Mouse (Mus musculus) heart, postnatal 25 days (tissue): ENCODE measurements around the gene Tmem59l. TPM values are rescaled to one million over a fixed set of nuclear protein-coding genes. Genes with fewer than 3 reads are reported as not detected.
"Not testable (repeated sequence)": the region's sequence is repeated elsewhere in the genome, so short reads cannot be mapped to it uniquely, and the experiment has no call there.

Source experiments
- DNase-seq: peaks from one replicate; pipeline ENCODE4 v3.0.0; 2022; ENCODE audit warnings: low spot score
- intact Hi-C: fragments of 180-260 bp; cut with DNase I; formaldehyde crosslinking; loops from one replicate; pipeline ENCODE4 v1.15.1; 2025
- total RNA-seq, 2 experiments: library from RNA; stranded (reverse); gene quantifications; 2 replicates each; pipeline ENCODE4 v1.2.3; 2021

Tmem59l gene
- total RNA-seq = not detected

DNA sequence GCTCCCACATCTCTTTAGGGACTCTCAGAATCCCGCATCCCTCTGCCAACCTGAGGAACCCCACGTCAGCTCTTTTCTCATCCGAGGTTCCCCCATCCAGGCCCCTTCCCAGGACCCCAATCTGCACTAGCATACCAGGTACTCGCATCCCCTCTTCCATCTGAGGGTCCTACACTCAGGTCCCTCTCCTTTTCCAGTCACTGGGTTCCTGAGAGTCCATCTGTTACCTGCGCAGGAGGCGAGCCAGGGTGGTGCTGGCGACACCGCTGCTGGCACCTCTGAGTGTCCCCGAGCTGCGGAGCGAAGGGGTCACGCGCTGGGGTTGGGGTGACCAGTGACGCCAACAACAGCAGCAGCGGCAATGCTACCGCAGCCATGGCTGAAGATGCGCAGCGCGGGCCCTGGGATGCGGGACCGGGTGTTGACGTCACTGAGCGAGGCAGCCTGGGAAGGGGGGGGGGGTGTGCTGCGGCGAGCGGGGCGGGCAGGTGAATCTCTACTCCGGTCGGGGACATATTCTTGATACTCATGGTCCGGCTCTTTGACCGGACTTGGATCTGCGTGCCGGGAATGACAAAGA, at the start of gene Tmem59l:
Gene Tmem59l, minus strand, starts transcription at position 418 of the 580 bp plus-strand sequence.
- intact Hi-C loops = no loop called here
- DNase-seq = no peak

DNA sequence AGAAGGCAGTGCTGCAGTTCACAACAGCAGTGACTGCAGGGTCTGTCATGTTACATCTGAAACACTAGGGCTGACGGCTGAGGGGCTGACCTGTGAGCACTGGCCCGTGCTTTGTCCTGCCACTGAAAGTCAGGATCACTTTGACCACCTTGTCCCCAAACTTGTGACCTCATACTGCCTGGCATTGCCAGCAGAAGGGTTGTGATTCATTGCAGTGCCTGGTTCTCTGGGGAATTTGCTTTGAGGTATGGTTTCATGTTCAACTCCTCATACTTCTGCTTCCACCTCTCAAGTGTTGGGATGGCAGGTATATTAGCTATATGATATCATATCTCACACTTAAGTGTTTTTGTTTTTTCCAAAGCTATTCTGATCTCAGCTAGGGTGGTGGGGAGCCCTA, 48.5 kb upstream of the Tmem59l start:
- intact Hi-C loops = loop anchor here (10.0 kb wide), 1 partner anchor 229 kb away; the partner anchor contains the start of gene Mpv17l2
- DNase-seq = no peak

- intact Hi-C loops = loop anchor here (10.0 kb wide), 1 partner anchor 230 kb away; the partner anchor contains the start of gene Mpv17l2
- no peak for DNase-seq
Observed at GRCm38 (mm10) chr8:70535221-70535620, 48.1 kb upstream of the Tmem59l start.

DNA sequence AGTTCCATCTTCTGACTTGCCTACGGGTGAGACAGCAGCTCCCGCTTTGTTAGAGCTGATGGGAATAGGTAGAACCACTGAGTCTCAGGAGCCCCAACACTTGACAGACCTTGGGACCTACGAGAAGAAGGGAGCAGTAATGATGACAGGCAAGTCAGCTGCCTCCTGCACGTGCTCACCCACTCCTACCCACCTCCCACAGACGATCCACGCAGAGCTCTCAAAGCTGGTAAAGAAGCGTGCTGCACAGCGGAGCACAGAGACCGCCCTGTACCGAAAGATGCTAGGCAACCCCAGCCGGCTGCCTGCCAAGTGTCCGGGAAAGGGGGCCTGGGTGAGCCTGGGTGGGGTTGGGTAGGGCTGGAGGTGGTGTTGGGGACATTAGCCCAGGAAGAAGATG, 47.1 kb upstream of the Tmem59l start:
- no peak for DNase-seq
- intact Hi-C loops = loop anchor here (10.0 kb wide), 1 partner anchor 231 kb away; the partner anchor contains the start of gene Mpv17l2

GRCm38 (mm10) chr8:70530314-70530713, 43.2 kb upstream of the Tmem59l start:
- intact Hi-C loops = loop anchor here (10.0 kb wide), 1 partner anchor 234 kb away; the partner anchor contains the start of gene Mpv17l2
- DNase-seq = no peak

DNA sequence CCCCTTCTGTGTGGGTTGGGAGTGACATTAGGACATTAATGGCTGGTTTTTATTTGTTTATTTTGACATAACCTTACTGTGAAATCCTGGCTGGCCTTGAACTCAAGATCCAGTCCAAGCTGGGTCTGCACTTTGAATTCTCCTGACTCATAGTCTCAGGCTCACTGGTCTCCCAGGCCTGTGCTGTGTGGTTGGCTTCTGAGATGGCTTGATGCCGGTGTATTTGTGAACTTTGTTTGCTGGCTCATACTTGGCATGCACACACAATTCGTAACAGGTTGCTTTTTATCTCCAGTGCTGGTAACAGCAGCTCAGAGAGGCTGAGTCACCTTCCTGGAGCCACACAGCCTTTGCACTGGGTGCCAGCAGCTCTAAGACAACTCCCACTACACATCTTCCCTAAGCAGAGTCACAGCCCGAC, 42.6 kb upstream of the Tmem59l start:
- intact Hi-C loops = loop anchor here (10.0 kb wide), 1 partner anchor 235 kb away; the partner anchor contains the start of gene Mpv17l2
- DNase-seq = no peak

GRCm38 (mm10) chr8:70529299-70529698, 42.1 kb upstream of the Tmem59l start:
- intact Hi-C loops = no loop called here

DNA sequence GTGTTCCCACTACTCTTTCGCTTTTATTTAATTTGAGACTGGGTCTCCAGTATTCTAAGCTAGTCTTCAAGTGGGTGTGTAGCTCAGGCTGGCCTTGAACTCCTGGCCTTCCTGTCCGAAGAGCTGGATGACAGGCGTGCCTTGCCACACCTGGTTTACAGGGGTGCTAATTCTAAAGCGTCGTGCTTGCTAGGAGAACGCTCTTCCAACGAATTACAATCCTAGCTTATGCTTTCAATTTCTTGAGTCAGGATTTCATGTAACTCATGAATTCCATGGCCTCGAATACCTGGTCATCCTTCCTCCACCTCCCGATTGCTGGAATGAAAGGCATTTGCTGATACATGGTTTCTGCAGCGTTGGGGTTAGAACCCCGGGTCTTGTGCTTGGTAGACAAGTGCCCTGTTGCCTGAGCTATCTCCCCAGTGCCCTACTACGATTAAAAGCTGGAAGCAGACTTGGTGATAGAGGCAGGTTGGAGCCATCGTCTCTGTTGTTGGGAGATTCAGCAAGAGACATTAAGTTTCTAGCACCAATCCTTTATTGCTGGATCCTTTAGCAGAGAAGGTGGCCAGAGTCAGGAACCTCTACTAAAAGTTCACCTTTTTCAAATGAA, 41.1 kb upstream of the Tmem59l start:
- intact Hi-C loops = no loop called here
- DNase-seq = no peak

More at GRCm38 (mm10) chr8:70529299-70529698, 42.1 kb upstream of the Tmem59l start:
- DNase-seq = no peak

- intact Hi-C loops = no loop called here
- peak; percentile 95 for DNase-seq
Observed at GRCm38 (mm10) chr8:70527512-70528181, 40.5 kb upstream of the Tmem59l start, which contains the start of the genes Fkbp8 and Kxd1. Gene Fkbp8 (plus strand): TSS chr8:70527724. Gene Kxd1 (minus strand): TSS chr8:70527956.

DNA sequence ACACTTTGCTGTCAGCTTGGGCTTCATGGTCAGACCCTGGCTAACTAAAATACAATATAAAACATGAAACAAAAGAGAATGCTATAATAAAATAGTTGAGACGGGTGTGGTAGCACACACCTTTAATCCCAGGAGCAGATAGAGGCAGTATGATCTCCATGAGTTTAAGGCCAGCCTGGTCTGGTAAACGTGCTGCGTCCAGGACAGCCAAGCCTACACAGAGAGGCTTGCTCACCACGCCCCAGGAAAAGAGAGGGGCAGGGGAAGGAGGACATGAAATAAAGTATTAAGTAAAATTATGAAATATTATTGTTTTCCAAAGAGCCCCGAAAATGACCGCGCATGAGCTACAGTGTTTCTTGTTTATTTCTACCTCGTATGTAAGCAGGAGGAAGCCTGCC, 40.0 kb upstream of the Tmem59l start:
- DNase-seq = no peak

GRCm38 (mm10) chr8:70522592-70523403, 35.6 kb upstream of the Tmem59l start:
- intact Hi-C loops = no loop called here
- peak; percentile 94 for DNase-seq

More for the DNA sequence above, 40.0 kb upstream of the Tmem59l start:
- intact Hi-C loops = no loop called here

GRCm38 (mm10) chr8:70519606-70520005, 32.4 kb upstream of the Tmem59l start:
- intact Hi-C loops = no loop called here
- no peak for DNase-seq

- no peak for DNase-seq
- intact Hi-C loops = no loop called here
Observed at GRCm38 (mm10) chr8:70519043-70519442, 31.9 kb upstream of the Tmem59l start.

DNA sequence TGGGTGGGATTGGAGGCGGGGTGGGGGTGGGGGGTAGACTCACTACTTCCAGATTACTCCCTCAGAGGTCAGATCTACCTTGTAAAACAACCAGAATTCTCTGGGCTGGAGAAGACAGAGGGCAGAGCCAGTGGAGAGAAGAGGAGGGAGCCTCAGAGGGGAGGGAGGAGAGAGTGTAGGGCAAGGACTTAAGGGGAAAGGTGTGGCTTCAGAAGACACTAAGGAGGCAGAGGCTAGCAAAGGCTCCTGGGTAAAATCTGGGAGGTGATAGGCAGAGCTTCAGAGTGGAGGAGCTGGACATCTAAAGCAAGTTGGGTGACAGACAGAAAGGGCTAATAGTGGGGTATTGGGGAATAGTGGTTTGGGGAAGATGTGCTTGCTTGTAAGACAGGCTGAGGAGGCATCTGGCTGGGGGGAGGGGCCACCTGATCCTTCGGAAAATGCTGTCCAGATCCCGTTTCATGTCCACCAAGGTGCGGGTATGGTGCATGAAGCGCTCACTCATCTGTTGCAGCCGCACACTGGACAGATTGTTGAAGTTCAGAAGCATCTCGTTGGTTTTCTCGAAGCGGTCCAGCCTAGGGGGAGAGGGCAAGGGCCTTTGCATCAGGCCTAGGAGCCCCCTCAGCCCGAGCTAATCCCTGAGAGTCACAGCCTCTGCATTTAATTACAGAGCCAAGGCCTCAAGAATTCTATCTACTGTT, 30.9 kb upstream of the Tmem59l start:
- intact Hi-C loops = no loop called here
- DNase-seq = no peak

DNA sequence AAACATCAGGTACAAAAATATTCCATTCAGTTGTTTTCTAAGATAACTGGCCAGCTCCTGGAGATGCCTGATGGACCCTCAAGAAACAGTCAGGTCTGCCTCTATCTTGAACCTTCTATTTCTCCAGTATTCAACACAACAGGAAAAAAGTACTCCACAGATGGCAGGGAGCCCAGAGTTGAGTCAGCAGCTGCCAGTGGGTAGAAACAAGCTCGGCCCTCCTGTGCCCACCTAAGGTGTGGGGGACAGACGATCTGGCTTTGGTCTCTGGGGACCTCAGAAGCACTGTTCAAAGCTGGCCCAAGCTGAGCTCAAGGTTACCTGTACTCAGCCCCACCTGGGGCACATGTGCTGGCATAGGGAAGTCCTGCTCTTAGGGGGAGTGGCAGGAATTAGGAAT, 26.3 kb upstream of the Tmem59l start:
- intact Hi-C loops = no loop called here
- DNase-seq = no peak

DNA sequence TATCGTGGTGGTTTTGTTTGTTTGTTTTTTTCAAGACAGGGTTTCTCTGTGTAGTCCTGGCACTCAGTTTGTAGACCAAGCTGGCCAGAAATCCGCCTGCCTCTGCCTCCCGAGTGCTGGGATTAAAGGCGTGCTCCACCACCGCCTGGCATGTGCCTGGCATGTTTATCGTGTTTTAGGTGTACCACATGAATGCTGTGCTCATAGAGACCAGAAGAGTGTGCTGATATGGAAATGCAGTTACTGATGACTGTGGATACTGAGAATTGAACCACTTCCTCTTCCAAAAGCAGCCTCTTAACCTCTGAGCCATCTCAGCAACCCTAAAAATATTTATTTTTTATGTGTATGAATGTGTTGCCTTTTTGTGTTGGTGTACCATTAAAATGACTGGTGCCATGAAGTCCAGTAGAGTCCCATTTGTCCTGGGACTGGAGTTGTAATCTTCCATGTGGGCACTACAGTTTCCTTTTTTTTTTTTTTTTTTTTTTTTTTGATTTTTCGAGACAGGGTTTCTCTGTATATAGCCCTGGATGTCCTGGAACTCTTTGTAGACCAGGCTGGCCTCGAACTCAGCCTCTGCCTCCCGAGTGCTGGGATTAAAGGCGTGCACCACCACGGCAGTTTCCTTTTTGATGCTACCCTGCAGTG, 25.2 kb upstream of the Tmem59l start:
- intact Hi-C loops = no loop called here
- no peak for DNase-seq

GRCm38 (mm10) chr8:70511770-70512169, 24.6 kb upstream of the Tmem59l start:
- DNase-seq = no peak
- intact Hi-C loops = no loop called here

GRCm38 (mm10) chr8:70511174-70511573, 24.0 kb upstream of the Tmem59l start:
- intact Hi-C loops = not testable (repeated sequence)

More at GRCm38 (mm10) chr8:70511174-70511573, 24.0 kb upstream of the Tmem59l start:
- not testable (repeated sequence) for DNase-seq
